Mouse (Mus musculus) ovary, adult 18-20 months (tissue): Measurements from ENCODE around the gene Gmnn.

Experiments
- DNase-seq: peaks from one replicate; pipeline ENCODE4 v3.0.0; 2022; ENCODE audit warnings: low spot score, mixed read lengths

The Gmnn gene

GRCm38 (mm10) chr13:24709656-24710396 is 51.9 kb downstream of the Gmnn start:
- DNase-seq, result no peak

DNA sequence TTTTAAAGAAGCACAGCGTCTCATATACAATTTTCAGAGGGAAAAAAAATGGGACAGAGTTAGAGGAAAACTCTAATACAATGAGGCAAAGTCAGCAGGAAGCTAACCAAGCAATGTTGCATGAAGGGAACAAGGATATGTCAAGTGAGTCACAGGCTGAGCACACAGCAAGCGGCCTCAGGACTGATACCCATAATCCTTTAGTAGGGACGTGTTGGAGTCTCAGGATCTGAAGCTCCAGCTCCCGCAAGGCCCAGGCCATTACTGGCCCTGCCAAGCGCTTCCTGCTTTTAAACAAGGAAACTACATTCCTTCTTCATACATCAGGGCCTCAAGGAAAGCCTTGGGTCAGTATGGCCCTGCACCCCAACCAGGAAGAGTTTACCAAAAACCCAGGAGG is 59.6 kb downstream of the Gmnn start:
- DNase-seq, result no peak
